Mouse (Mus musculus): ENCODE results near the gene Mri1. TPM values are rescaled to one million over a fixed set of nuclear protein-coding genes. Genes with fewer than 3 reads are reported as not detected.

The Mri1 gene
- polyA plus RNA-seq, 1 experiment, result 23.2 TPM

GRCm38 (mm10) chr8:84272302-84272701 is 15.2 kb upstream of the Mri1 start:
- no peak for TF ChIP-seq MAX (IDR thresholded peaks at IDR 0.05)
- TF ChIP-seq MYOD1 (IDR thresholded peaks at IDR 0.05; ENCODE audit: control insufficient read depth, insufficient read length, low read depth), result no peak
- no peak for TF ChIP-seq CEBPB (IDR thresholded peaks at IDR 0.05; ENCODE audit: low read depth)
- no peak for TF ChIP-seq USF1 (IDR thresholded peaks at IDR 0.05; ENCODE audit: low read depth)

GRCm38 (mm10) chr8:84269950-84270773 is 13.0 kb upstream of the Mri1 start, which contains the start of gene Ccdc130:
Gene Ccdc130, minus strand, starts transcription at chr8:84270380.
- H3K79me3 ChIP-seq (ENCODE audit: low read depth), result peaks cover 3% of the 10 kb centered on the region
- TF ChIP-seq USF1 (IDR thresholded peaks at IDR 0.05; ENCODE audit: low read depth) (no peak), FOSL1 (IDR thresholded peaks at IDR 0.05; ENCODE audit: insufficient read depth, low read length, poor library complexity, severe bottlenecking) (no peak), CTCF (IDR thresholded peaks at IDR 0.05; ENCODE audit: control insufficient read depth, insufficient read depth, insufficient read length) (no peak), MYOG (IDR thresholded peaks at IDR 0.05; ENCODE audit: control insufficient read depth, extremely low read depth, insufficient read length) (no peak), CEBPB (IDR thresholded peaks at IDR 0.05; ENCODE audit: low read depth) (no peak), MYOD1 (IDR thresholded peaks at IDR 0.05; ENCODE audit: control insufficient read depth, insufficient read length, low read depth) (no peak), MAX (IDR thresholded peaks at IDR 0.05) (no peak)
- H3K27me3 ChIP-seq (ENCODE audit: control insufficient read depth, insufficient read depth, insufficient read length), result no peaks in the 10 kb centered on the region
- H3ac ChIP-seq (ENCODE audit: control insufficient read depth, insufficient read length, low read depth), result peak within 1 kb of the TSS; percentile 90
- H3K4me3 ChIP-seq (ENCODE audit: insufficient read depth, poor library complexity, severe bottlenecking), result peak within 1 kb of the TSS; percentile 59
- H3K79me2 ChIP-seq (ENCODE audit: control insufficient read depth, insufficient read depth), result peaks cover 12% of the 10 kb centered on the region
- no peaks in the 10 kb centered on the region for H3K36me3 ChIP-seq (ENCODE audit: control insufficient read depth, insufficient read depth)

More at GRCm38 (mm10) chr8:84272302-84272701, 15.2 kb upstream of the Mri1 start:
- H3K27me3 ChIP-seq (ENCODE audit: control insufficient read depth, insufficient read depth, insufficient read length), result no peaks in the 10 kb centered on the region
- H3K36me3 ChIP-seq (ENCODE audit: control insufficient read depth, insufficient read depth), result no peaks in the 10 kb centered on the region
- no peak overlapping the region for H3K4me3 ChIP-seq (ENCODE audit: insufficient read depth, poor library complexity, severe bottlenecking)
- H3ac ChIP-seq (ENCODE audit: control insufficient read depth, insufficient read length, low read depth), result no peak overlapping the region
- peaks cover 12% of the 10 kb centered on the region for H3K79me2 ChIP-seq (ENCODE audit: control insufficient read depth, insufficient read depth)
- peaks cover 3% of the 10 kb centered on the region for H3K79me3 ChIP-seq (ENCODE audit: low read depth)

- no peak overlapping the region for H3ac ChIP-seq (ENCODE audit: control insufficient read depth, insufficient read length, low read depth)
- peaks cover 11% of the 10 kb centered on the region for H3K79me2 ChIP-seq (ENCODE audit: control insufficient read depth, insufficient read depth)
- no peaks in the 10 kb centered on the region for H3K27me3 ChIP-seq (ENCODE audit: control insufficient read depth, insufficient read depth, insufficient read length)
- peaks cover 39% of the 10 kb centered on the region for H3K36me3 ChIP-seq (ENCODE audit: control insufficient read depth, insufficient read depth)
- H3K4me3 ChIP-seq (ENCODE audit: insufficient read depth, poor library complexity, severe bottlenecking), result no peak overlapping the region
- TF ChIP-seq CEBPB (IDR thresholded peaks at IDR 0.05; ENCODE audit: low read depth), result no peak
- no peak for TF ChIP-seq MYOD1 (IDR thresholded peaks at IDR 0.05; ENCODE audit: control insufficient read depth, insufficient read length, low read depth)
- TF ChIP-seq USF1 (IDR thresholded peaks at IDR 0.05; ENCODE audit: low read depth), result no peak
- TF ChIP-seq FOSL1 (IDR thresholded peaks at IDR 0.05; ENCODE audit: insufficient read depth, low read length, poor library complexity, severe bottlenecking), result no peak
- TF ChIP-seq MAX (IDR thresholded peaks at IDR 0.05), result no peak
- TF ChIP-seq CTCF (IDR thresholded peaks at IDR 0.05; ENCODE audit: control insufficient read depth, insufficient read depth, insufficient read length), result no peak
- TF ChIP-seq MYOG (IDR thresholded peaks at IDR 0.05; ENCODE audit: control insufficient read depth, extremely low read depth, insufficient read length), result no peak
- H3K79me3 ChIP-seq (ENCODE audit: low read depth), result peaks cover 6% of the 10 kb centered on the region
Observed at GRCm38 (mm10) chr8:84261098-84261497, 4.0 kb upstream of the Mri1 start.

- Histone ChIP-seq H3K27me3 (ENCODE audit: control insufficient read depth, insufficient read depth, insufficient read length) (no peaks in the 10 kb centered on the region), H3K79me3 (ENCODE audit: low read depth) (peaks cover 14% of the 10 kb centered on the region), H3ac (ENCODE audit: control insufficient read depth, insufficient read length, low read depth) (peak overlapping the region; percentile 95), H3K36me3 (ENCODE audit: control insufficient read depth, insufficient read depth) (peaks cover 57% of the 10 kb centered on the region), H3K4me3 (ENCODE audit: insufficient read depth, poor library complexity, severe bottlenecking) (peak overlapping the region; percentile 50), H3K79me2 (ENCODE audit: control insufficient read depth, insufficient read depth) (peaks cover 26% of the 10 kb centered on the region)
- TF ChIP-seq FOSL1 (IDR thresholded peaks at IDR 0.05; ENCODE audit: insufficient read depth, low read length, poor library complexity, severe bottlenecking), result no peak
- no peak for TF ChIP-seq MYOD1 (IDR thresholded peaks at IDR 0.05; ENCODE audit: control insufficient read depth, insufficient read length, low read depth)
- TF ChIP-seq USF1 (IDR thresholded peaks at IDR 0.05; ENCODE audit: low read depth), result no peak
- TF ChIP-seq CTCF (IDR thresholded peaks at IDR 0.05; ENCODE audit: control insufficient read depth, insufficient read depth, insufficient read length), result no peak
- no peak for TF ChIP-seq MYOG (IDR thresholded peaks at IDR 0.05; ENCODE audit: control insufficient read depth, extremely low read depth, insufficient read length)
- no peak for TF ChIP-seq MAX (IDR thresholded peaks at IDR 0.05)
- no peak for TF ChIP-seq CEBPB (IDR thresholded peaks at IDR 0.05; ENCODE audit: low read depth)
Observed at GRCm38 (mm10) chr8:84256458-84256821, 686 bp downstream of the Mri1 start.

- H3K79me2 ChIP-seq (ENCODE audit: control insufficient read depth, insufficient read depth), result peaks cover 26% of the 10 kb centered on the region
- H3K4me3 ChIP-seq (ENCODE audit: insufficient read depth, poor library complexity, severe bottlenecking), result no peak overlapping the region
- no peak overlapping the region for H3ac ChIP-seq (ENCODE audit: control insufficient read depth, insufficient read length, low read depth)
- TF ChIP-seq MYOD1 (IDR thresholded peaks at IDR 0.05; ENCODE audit: control insufficient read depth, insufficient read length, low read depth), result no peak
- TF ChIP-seq CEBPB (IDR thresholded peaks at IDR 0.05; ENCODE audit: low read depth), result no peak
- TF ChIP-seq MYOG (IDR thresholded peaks at IDR 0.05; ENCODE audit: control insufficient read depth, extremely low read depth, insufficient read length), result no peak
- TF ChIP-seq FOSL1 (IDR thresholded peaks at IDR 0.05; ENCODE audit: insufficient read depth, low read length, poor library complexity, severe bottlenecking), result no peak
- TF ChIP-seq USF1 (IDR thresholded peaks at IDR 0.05; ENCODE audit: low read depth), result no peak
- no peak for TF ChIP-seq MAX (IDR thresholded peaks at IDR 0.05)
- no peak for TF ChIP-seq CTCF (IDR thresholded peaks at IDR 0.05; ENCODE audit: control insufficient read depth, insufficient read depth, insufficient read length)
- H3K27me3 ChIP-seq (ENCODE audit: control insufficient read depth, insufficient read depth, insufficient read length), result no peaks in the 10 kb centered on the region
- peaks cover 60% of the 10 kb centered on the region for H3K36me3 ChIP-seq (ENCODE audit: control insufficient read depth, insufficient read depth)
- H3K79me3 ChIP-seq (ENCODE audit: low read depth), result peaks cover 14% of the 10 kb centered on the region
Observed at GRCm38 (mm10) chr8:84255858-84256257, 1.3 kb downstream of the Mri1 start.

All from C2C12 (cell line).